Mouse (Mus musculus) c-Kit-positive CD71-negative TER-119-negative erythroid progenitor cells, embryonic 14.5 days (primary cell): ENCODE data around the gene Spata31d1a.
"Not testable (repeated sequence)": the region's sequence is repeated elsewhere in the genome, so short reads cannot be mapped to it uniquely, and the experiment has no call there.

Experiments
- DNase-seq: peaks from one replicate; pipeline ENCODE4 v3.0.0-alpha.2; 2013; ENCODE audit warnings: low read depth

The Spata31d1a gene

DNA sequence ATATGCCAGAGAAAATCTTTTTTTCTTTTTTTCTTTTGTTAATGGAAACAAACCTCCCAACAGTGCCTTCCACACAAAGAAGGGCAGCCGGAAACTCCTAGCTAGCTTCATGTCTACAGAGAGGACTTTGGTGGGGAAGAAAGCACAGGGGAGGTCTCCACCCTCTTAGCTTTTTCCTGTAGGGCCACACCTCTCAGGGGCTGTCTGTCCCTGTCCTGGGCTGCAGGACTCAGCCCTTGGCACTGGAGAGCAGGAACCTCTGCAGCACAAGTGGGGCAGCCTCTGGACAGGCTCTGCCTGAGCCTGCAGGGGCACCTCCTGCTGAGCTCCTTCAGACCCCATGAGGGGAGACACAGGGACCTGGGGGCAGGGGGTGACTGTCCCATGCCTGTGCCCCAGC is 10.0 kb downstream of the Spata31d1a start:
- DNase-seq = not testable (repeated sequence)

DNA sequence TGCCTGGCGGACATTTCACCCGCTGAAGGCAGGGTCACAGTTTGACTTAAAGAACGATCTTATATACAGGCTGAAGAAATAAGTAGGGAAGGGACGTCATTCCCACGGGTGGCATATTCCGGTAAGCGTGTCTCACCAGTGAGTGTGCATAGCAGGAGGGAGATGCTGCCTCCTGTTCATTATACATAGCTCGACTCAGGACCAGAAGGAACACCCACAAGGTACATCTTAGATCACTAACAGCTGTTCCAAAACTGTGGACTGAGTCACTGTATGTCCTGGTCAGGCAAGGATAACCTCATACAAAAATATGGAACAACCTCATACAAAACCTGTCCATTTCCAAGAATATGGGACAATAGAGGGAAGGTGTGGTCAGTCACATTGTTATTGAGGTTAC is 11.0 kb downstream of the Spata31d1a start:
- DNase-seq = no peak

DNA sequence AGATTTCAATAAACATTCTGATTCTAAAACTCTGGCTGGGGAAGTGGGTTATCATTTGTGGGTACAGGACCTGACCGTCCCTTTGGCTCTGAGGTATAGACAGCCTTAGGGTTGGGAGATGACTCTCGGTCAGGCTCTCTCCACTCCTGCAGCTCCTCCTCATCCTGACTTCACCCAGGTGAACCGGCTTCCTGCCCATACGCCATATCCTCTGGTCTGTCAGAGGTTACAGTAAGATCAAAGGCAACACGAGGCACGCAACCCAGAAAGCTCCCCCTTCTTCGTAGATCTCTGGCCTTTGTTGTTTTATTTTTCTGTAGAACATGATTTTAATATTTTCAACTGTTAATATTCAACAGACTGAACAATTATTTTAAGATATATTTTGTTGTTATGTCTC is 14.3 kb downstream of the Spata31d1a start:
- no peak for DNase-seq

DNA sequence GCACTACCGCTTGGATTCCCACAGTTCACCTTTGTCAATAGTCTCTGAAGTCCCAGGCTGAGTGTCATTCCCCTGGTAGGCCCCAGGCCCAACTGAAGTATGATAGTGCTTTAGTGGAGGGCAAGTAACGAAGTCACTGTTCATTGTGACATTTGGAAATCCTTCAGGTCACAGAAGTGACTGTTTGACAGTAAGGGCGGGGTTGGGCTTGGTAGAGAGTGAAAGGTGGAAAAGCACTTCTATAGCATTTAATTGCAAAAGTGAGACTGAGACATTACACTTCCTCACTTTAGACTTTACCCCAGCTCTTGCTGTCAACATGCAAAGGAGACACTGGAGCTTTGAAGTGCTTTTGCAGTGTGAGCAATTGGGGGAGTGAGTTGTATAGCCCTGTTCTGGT is 16.1 kb downstream of the Spata31d1a start, which contains the start of gene 4921517D22Rik:
Gene 4921517D22Rik (minus strand): TSS at position 101 of the 400 bp plus-strand sequence.
- no peak for DNase-seq

DNA sequence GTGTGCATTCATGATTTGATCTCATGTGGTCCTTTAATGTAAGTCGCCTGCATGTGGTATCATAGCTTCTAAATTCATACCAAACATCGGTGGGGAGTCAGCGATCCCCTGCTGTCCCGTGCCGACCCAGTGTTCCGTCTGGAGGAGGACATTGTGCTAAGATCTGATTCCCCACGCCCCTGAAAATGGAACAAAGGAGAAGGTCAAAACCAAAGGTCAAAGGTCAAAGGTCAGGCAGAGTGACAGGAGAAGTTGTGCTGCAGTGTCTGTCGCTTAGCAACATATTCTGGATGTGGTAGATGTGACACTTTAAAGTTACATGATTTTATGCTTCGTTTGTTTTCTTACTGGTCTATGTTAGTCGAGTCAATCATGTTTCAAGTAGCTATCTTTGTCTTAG is 18.7 kb downstream of the Spata31d1a start:
- no peak for DNase-seq

DNA sequence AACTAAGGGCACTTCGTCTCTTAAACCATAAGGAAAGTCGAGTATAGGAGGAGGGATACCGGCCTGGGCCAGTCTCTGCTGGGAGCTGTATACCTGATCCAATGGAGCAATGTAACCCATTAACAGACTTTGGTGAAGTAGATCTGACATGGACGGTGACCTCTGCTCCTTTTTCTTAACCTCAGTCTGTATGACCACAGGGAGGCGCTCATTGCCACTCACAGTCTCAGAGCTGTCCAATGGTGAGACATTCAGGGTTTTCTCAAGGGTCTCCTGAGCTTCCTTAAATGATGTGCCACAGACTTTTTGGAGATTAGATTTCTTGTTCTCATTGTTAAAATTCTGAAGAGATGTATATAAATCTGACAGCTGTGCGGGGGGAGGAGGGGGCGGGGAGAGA is 19.6 kb downstream of the Spata31d1a start:
- no peak for DNase-seq

DNA sequence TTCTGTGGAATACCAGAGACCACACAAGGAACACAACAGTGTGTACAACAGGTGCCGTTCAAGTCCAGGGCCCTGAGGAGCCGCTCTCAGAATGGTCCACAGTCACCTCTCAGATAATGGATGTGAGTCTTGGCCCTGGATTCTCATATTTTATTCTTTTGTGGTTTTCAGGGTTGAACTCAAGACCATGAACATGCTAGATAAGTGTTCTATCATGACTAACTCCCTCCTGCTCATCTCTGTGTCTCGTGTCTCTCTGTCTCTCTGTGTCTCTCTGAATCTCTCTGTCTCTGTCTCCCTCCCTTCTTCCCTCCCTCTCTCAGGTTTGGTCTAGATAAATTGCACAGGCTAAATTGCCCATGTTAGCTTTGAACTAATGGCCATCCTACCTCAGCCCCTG is 20.3 kb downstream of the Spata31d1a start:
- no peak for DNase-seq

DNA sequence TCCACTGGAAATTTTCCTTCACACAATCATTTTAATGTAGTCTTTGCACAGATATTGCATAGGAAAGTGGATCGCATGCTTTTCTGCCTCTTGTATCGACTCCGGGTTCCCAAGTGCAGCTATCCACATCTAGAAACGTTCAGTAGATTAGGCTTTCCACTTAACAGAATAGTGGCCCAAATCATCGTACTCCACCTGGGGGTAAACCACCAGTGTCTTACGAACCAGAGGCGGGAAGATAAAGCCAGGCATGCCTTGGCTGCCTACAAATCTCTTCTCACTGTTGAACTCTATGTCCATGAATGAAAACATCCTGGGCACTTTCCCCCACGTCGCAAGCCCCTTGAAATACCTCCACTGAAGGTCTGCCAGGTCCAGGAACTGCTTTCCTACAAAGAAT is 20.8 kb downstream of the Spata31d1a start:
- no peak for DNase-seq

DNA sequence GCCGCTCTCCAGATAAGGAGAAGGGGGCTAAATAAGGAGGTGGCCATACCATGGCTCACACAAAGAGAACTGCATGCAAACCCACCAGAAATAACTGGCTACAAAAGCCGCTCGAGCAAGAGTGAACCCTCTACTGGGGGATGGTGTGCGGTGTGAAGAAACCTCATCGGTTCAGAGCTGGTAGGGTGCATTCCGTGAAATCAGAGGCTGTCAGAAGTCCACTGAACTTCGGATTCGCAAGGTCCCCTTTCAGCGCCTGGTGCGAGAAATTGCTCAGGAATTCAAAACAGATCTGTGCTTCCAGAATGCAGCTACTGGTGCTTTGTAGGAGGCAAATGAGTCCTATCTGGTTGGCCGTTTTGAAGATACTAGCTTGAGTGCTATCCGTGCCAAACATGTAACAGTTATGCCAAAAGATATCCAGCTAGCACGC is 21.8 kb downstream of the Spata31d1a start:
- DNase-seq = no peak

DNA sequence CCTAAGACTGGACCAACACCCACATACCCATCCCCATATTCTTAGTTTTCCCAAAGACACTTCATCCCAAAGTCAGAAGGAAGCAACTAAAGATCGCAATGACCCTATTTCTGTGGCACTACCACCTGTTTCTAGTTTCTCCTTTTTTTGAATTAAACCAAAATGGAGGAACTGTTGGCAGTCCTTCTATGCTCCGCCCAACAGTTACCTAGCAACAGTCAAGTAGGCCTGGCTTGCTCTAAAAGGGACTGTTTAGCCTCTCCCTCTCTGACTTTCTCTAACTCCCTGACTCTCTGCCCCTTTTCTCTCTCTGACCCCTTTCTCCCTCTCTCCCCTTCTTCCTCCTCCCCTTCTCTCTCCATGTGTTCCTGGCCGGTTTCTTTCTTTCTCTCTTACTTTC is 24.9 kb downstream of the Spata31d1a start:
- DNase-seq = no peak

DNA sequence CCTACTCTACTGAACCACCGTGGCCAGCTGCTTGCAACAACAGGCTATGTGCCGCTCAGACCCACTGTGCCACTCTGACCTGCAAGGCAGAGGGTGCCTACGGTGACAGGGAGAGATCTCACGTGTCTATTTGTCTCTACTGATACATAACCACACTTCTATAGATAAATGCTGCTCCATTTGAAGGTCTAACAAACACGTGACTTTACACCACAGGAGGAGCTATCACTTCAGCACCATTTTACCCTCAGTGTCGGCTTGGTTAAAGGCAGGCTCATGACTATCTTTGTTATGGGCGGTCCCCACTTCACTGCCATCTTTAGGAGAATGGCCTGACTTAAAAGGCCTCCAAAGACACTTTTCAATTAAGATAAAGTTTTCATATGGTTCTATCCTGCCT is 27.5 kb downstream of the Spata31d1a start:
- DNase-seq = peak; percentile 63

DNA sequence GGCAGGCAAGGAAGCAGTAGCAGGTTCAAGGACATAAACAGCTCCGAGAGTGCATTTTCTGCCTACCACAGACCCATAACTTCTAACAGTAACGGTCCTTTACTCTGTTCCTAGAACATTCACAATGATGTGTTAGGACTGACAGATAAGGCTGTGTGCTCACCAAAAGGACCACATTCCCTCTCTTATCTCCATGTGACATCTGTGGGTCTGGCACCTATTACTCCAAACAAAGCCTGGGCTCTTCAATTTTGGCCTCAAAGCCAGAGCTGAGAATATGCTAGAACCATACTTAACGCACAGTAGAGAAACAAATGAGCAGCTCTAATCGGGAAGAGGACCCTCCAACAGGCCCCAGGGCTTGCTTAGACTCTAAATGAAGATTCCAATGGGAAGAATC is 30.2 kb downstream of the Spata31d1a start:
- no peak for DNase-seq

DNA sequence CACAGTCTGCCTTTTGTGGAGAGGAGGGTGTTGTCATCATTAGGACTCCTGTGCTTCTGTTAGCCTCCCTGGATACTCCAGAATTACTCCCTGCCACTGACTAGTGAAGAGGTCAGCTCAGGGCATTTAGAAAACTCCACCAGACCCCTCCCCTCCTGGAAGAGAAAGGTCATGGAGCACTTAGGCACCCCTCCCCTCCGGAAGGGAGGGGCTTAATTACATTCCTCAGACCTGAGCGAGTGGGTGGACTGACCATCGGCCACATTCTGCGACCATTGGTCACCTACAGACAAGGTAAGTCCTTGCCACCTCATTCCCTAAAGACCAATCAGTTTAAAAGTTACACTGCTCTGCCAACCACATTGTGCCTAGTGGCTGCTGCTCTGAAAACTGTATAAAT is 30.8 kb downstream of the Spata31d1a start:
- DNase-seq = no peak

DNA sequence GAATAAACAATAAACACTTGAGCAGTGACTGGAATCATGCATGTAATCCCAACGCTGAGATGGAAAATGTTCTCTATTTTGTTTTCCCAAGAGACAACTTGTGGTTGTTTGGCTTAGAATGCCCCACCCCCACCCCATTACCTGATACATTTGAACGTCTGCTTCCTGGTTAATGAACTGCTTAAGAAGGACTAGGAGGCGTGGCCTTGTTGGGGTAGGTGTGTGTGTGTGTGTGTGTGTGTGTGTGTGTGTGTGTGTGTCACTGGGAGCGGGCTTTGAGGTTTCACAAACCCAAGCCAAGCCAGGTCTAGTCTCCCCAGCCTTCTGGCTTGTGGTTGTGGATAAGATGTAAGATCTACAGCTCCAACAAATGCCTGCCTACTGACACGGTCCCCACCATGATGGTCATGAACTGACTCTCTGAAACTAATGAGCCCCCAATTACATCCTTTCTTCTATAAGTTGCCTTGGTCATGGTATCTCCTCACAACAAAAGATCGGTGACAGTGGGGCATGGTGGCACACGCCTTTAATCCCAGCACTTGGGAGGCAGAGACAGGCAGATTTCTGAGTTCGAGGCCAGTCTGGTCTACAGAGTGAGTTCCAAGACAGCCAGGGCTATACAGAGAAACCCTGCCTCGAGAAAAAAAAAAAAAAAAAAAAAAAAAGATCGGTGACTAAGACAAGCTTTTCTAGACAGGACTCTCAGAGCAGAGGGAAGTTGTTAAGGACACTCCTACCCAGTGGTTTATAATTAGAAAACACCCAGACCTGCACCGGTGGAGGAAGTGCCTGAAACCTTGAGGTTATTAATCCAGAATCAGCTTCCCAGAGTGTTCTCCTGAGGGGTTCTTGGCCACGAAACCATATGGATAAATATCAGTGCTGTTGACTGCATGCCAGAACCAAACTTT is 33.6 kb downstream of the Spata31d1a start:
- no peak for DNase-seq

DNA sequence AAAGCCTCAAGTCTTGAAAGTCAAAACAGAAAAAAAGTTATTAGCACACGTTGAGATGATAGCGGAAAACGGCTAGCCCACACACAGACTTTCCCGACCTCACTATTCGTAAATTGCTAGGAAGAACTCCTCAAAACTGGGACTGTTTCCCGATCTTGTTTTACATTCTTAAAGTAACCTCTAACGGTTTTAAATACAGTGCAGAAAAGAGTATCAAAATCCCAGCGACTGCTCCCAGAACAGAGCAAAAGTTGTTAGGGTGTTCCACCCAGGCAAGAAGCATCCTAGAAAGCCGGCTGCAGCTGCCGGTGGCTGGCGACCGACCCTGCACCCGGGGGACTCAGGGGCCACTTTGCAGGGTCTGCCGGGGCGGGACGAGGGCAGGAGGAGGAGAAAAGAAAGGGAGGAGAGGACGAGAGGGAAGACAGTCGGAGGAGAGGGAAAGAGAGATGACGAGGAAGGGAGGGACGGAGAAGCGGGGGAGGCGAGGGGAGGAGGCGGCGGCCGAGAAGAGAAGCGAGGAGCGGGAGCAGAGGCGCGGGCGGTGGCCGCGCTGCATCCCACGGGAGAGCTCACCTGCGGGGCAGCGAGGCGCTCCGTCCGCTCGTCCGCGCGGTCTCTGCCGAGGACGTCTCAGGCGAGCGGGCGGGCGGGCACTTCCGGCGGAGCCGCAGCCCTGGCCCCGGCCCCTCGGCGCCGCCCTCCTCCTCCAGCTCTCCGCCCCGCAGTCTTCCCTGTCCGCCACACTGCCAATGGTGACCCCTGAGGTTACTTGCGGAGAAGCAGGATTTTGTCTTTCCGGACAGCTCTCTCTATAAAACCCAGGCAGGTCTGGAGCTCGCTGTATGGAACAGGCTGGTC is 34.7 kb downstream of the Spata31d1a start, which contains the start of gene Golm1:
Gene Golm1 (minus strand): TSS at position 661 of the 861 bp plus-strand sequence.
- no peak for DNase-seq

DNA sequence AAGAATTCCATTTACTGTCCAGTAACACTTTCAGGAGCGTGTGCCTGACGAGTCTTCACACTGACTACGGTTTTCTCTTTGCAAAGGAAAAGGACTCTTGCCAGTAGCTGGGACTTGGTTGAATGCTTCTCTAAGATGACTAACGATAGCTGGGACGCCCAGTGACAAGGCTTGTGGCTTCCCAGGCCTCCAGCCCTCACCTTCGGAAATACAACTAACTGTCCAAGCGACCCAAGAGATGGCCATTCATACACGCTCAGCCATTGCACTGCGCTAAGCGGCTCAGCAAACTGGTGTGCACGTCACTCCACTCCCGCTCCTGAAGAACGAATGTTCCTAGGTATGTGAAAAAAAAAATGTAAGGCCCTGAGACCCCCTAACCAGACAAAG is 35.4 kb downstream of the Spata31d1a start:
- no peak for DNase-seq

DNA sequence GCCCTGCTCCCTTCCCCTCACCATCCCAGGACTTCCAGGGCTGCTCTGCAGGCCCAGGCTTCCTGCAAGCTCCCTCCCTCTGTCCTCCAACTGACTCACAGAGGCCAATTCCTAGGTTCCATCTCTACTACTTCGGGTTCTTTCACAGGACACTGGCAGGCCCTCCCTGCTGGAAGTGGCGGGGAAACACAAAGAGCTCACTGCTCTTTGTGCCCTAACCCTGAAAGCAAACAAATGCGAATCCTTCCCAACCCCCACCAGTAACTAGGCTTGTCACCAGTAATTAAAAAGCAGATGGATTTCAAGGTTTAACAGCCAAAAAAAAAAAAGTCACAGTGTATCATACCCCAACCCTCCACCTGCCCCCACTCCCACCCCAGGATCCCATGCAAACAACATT is 35.9 kb downstream of the Spata31d1a start:
- no peak for DNase-seq

DNA sequence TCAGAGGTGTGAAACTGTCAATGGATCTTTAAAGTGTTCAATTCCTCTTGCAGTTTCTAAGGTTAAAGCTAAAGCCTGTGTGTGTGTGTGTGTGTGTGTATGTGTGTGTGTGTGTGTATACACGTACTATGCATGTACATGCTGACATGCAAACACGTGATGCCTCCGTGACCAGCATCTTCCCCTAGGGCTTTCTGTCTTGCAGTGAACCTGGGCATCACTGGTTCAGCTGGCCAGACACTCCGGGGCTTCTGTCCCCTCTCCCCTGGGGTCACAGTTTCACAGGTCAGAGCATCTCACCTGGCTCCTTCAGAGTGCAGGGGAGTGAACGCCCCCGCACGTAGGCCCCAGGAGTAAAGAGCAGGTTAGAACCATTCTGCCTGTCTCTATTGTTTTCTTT is 36.5 kb downstream of the Spata31d1a start:
- no peak for DNase-seq

DNA sequence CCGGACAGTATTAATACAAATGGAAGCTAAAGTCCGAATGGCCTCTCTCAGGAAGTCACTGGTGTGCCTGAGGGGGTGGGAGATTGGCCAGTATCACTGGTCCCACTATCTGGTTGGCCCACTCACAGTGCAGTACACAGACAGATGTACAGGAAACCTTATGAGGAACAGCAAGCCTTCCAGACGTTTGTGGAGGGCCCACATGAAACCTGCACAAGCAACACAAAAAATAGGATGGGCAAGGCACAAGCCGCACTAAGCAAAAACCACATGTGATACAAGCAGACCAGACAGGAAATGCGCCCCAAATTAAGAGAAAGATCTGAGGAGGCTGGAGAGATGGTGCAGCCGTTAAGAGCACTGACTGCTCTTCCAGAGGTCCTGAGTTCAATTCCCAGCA is 37.9 kb downstream of the Spata31d1a start:
- no peak for DNase-seq

DNA sequence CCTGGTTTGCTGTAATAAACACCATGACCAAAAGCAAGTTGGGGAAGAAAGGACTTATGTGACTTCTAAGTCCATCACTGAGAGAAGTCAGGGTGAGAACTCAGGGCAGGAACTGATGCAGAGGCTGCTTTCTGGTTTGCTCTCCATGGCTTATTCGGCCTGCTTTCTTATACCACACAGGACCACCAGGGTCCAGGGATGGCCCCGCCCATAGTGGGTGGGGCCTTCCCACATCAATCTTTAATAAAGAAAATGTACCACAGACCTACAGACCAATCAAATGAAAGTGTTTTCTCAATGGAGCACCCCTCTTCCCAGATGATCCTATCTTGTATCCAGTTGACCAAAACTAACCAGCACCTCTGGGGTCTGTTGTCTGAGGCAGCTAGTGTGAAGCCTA is 38.6 kb downstream of the Spata31d1a start:
- no peak for DNase-seq

DNA sequence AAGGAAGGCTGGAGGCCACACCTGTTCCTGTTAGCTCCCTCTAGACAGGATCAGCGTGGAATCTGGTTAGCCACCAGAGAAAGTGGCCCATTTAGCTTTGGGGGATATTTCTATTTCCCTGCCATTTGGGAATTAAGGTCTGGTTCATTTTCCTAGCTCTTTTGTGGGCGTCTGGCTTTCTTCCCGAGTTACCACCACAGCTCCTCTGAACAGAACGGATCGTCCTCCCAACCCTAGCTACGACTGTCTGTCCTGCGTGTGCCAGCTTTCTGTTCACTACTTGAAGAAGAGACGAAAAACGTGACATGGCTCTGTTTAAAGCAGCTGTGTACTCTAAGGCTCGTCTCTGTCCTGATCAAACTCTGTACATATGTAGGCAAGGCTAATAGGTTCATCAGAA is 40.2 kb downstream of the Spata31d1a start:
- DNase-seq = no peak

DNA sequence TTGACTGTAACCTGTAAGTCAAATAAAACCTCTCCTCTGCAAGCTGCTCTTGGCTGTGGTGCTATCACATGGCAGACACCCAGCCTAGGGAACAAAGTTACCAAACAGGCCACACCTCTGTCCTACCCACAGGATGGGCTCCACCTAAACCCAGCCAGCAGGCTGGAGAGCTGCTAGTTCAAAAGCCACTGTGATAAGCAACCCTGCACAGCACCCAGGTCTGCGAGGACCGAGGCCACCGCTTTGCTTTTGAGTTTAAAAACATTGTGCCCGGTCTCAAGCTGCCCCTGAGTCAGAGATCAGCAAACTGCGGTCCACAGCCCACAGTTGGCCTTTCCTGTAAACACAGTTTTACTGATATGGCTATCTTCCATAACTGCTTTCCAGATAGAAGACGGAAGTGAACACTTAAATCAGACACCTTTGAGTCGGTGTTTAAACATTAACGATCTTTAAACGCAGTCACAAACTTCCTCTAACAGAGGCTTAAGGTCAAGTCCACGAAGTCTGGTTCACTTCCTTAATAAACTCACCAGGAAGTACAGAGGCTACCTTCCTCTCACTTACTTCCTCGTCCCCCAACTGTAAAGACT is 41.5 kb downstream of the Spata31d1a start:
- DNase-seq = peak; percentile 45

DNA sequence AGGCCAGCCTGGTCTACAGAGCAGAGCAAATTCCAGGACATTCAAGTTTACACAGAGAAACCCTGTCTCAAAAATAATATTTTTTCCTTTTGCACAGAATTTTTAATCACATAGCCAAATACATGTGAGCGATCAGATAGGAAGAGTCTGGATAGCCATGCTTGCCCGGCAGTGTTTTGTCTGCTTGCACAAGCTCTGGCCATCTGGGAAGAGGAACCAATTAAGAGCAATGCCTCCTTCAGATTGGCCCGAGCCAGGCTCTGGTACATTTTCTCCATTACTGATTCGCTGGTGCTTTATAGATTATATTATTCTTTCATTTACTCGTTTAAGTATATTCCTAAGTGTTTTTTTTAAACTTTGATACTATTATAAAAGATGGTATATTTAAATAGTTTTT is 42.4 kb downstream of the Spata31d1a start:
- no peak for DNase-seq
